Mouse (Mus musculus) v-Abl transformed pro-B cells (cell line): ENCODE measurements around the gene Esrrb.

Experiments used
- in situ Hi-C, 2 experiments: fragments of 400-800 bp; cut with MboI; formaldehyde crosslinking; loops; one replicate each; pipeline ENCODE4 v1.15.1; 2025; ENCODE audit not compliant: unreplicated experiment in 2 of 2

The Esrrb gene

DNA sequence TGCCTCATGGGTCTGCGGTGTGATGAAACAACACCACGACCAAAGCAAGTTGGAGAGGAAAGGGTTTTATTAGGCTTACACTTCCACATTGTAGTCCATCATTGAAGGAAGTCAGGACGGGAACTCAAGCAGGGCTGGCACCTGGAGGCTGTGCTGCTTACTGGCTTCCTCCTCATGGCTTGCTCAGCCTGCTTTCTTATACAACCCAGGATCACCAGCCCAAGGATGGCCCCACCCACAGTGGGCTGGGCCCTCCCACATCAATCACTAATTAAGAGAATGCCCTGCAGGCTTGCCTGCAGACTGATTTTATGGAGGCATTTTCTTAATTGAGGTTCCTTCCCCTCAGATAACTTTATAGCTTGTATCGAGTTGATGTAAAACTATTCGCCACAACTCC is 129.1 kb downstream of the Esrrb start:
- in situ Hi-C loops = loop anchor here in 1 of 2 experiments (25.0 kb wide), 1 partner anchor 1053 kb away; no protein-coding TSS in a partner anchor

GRCm38 (mm10) chr12:86491500-86491899 is 130.6 kb downstream of the Esrrb start:
- in situ Hi-C loops = loop anchor here in 1 of 2 experiments (25.0 kb wide), 1 partner anchor 1054 kb away; no protein-coding TSS in a partner anchor

DNA sequence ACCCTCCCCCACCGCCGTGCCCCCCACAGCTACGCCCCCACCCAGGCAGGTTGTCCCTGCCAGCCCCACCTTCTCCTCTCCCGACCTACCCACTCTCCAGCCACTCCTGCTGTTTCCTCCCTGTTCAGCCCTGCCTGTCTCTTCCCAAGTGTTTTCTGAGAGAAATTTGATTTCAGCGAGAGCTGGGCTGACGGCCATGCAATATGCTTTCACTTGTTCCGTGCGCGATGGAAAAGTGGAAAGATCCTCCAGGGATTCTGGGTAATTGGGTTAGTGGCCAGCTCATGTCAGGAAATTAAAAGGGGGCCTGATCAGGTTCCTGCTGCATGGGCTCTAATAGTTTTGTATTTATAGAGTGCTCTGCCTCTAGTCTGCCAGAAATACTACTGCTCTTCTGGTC is 131.9 kb downstream of the Esrrb start:
- in situ Hi-C loops = loop anchor here in 1 of 2 experiments (25.0 kb wide), 1 partner anchor 1056 kb away; no protein-coding TSS in a partner anchor

- in situ Hi-C loops = loop anchor here in 1 of 2 experiments (25.0 kb wide), 1 partner anchor 1060 kb away; no protein-coding TSS in a partner anchor
These were observed 136.2 kb downstream of the Esrrb start for GRCm38 (mm10) chr12:86497126-86497525.

GRCm38 (mm10) chr12:86498765-86499164 is 137.8 kb downstream of the Esrrb start:
- in situ Hi-C loops = loop anchor here in 1 of 2 experiments (25.0 kb wide), 1 partner anchor 1061 kb away; no protein-coding TSS in a partner anchor

DNA sequence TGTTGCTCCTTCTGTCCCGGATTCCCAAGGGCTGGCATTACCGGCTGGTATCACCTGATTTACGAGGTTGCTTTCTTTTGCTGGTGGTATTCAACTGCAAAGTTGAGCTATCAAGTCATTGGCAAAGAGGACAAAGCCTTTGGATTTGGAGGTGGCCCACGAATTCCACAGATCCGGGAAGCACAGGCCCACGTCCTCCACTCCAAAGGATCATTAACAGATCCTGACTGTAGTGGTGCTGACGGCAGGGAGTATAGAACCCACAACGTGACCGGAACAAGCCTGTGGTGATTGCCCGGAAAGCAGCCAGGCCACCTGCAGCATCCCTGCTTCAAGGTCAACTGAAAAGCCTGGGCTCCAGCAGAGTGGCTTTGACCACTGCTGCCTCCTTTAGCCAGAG is 140.8 kb downstream of the Esrrb start:
- in situ Hi-C loops = no loop called here

DNA sequence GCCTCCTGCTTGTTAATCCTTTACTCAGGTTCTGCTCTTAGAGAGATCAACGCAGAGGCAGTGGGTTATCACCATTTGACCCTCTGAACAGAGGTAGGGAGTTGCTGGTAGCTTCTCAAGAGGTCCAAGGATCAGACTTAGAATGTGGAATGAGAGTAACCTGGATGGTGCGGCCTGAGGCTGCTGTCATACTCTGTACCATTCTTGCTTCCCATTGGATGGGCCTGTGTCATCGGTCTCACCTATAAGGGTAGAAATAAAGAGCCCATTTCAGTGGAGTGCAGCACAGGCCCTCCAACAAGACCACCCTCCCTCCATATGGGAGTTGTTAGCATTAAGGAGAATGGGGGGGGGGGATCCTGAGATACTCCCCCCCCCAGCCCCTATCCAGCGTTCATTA is 143.0 kb downstream of the Esrrb start:
- in situ Hi-C loops = no loop called here

- in situ Hi-C loops = no loop called here
These were observed 143.4 kb downstream of the Esrrb start for GRCm38 (mm10) chr12:86504321-86504720.

DNA sequence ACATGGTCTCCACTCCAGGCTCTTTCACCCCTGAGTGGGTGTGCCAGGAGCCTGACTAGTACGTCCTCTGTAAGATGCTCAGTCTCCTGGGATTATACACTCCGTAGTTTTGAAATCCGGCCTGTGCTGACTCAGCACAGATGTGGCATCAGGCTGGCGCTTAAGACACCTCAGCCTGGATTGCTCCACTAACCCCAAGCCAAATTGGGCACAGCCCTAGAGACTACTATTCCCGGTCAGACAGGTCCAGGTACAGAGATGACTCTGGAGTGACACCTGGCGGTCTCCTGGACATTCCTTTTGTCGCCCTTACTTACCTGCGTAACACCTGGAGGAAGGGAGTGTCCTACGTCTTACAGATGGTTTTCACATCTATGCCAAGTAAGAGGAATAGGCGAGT is 146.8 kb downstream of the Esrrb start:
- in situ Hi-C loops = no loop called here

GRCm38 (mm10) chr12:86508313-86508988 is 147.5 kb downstream of the Esrrb start:
- in situ Hi-C loops = no loop called here

GRCm38 (mm10) chr12:86509295-86510279 is 148.7 kb downstream of the Esrrb start:
- in situ Hi-C loops = no loop called here

GRCm38 (mm10) chr12:86512335-86512734 is 151.4 kb downstream of the Esrrb start:
- in situ Hi-C loops = no loop called here

DNA sequence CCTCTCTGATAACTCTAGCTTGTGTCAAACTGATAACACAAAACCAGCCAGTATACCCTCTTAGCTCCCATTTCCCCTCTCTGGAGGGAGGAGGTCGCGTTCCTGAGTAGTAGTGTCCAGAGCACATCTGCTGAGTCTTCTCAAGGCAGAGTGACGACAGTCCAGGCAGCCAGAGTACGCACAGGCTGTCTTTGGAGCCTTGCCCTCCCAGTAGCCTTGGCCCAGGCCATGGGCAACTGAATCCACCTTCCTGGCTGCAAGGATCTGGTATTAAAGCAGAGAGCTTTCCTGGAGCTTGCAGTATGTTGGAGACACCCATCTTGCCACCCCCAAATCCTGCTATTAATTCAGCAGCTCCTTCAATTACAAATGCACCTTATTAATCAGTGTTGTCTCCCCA is 152.7 kb downstream of the Esrrb start:
- in situ Hi-C loops = no loop called here

GRCm38 (mm10) chr12:86516602-86517001 is 155.7 kb downstream of the Esrrb start:
- in situ Hi-C loops = no loop called here

GRCm38 (mm10) chr12:86517721-86518120 is 156.8 kb downstream of the Esrrb start:
- in situ Hi-C loops = no loop called here

DNA sequence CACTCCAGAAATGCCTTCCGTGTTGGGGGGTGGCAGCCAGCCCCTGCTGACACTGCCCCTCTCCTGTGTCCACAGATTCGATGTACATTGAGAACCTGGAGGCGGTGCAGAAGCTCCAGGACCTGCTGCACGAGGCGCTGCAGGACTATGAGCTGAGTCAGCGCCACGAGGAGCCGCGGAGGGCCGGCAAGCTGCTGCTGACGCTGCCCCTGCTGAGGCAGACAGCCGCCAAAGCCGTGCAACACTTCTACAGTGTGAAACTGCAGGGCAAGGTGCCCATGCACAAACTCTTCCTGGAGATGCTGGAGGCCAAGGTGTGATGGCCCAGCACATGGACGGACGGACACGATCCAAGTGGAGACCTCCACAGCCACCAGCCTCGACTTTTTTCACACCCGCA is 157.8 kb downstream of the Esrrb start:
- in situ Hi-C loops = no loop called here

DNA sequence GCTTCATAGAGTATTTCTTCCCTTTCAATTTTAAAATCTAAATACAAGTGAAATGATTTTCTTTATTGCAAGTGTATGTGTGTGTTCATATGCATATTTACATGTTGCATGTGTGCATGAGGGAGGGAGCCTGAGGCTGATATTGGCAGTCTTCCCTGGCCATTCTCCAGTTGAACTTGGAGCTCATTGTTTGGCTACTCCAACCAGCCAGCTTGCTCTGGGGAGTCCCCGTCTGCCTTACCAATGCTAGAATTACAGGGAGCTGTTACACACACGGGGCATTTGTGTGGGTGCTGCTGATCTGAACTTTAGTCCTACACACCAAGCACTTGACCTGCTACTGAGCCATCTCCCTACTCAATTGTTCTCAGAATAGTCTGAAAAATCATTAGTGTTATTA is 173.4 kb downstream of the Esrrb start:
- in situ Hi-C loops = no loop called here

- in situ Hi-C loops = no loop called here
These were observed 176.9 kb downstream of the Esrrb start for GRCm38 (mm10) chr12:86537799-86538198.

DNA sequence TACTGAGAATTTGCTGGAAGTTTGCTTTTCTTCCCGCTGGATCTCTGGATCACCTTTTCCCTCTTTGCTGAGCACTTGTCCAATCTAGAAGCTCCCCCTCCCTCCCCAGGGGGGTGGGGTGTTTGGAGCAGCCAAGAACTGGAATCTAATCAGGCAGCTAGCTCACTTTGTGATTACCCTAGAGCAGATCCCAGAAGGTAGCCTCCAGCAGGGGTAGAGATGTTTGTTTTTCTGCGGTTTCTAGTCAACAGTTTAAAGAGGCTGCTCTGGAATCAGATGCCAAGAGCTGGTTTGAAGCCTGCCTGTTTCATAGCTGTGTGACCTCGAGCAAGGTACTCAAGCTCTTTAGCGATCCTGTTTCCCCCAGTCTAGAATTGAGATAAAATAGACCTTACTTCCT is 177.8 kb downstream of the Esrrb start:
- in situ Hi-C loops = no loop called here

- in situ Hi-C loops = no loop called here
These were observed 178.6 kb downstream of the Esrrb start for GRCm38 (mm10) chr12:86539511-86539910.

- in situ Hi-C loops = no loop called here
These were observed 186.9 kb downstream of the Esrrb start for GRCm38 (mm10) chr12:86547808-86548207.
